In genomic region chr16:13255855-13256635, GRCm38 (mm10) we compare ENCODE assay signal across 8 mouse cellular contexts. TPM values are rescaled to one million over a fixed set of nuclear protein-coding genes. Genes with fewer than 3 reads are reported as not detected.
A peak's percentile ranks its signal among the peaks of the same experiment; 100 is the strongest.
DNase-seq lines count a peak whose midpoint lies in the region; ATAC-seq and TF ChIP-seq lines count a peak whose summit lies in the region.

Mrtfb (plus strand) TSS chr16:13256481.

- peak within 1 kb of the TSS; percentile 95 for H3K9ac ChIP-seq in kidney, embryonic 14.5 days (ENCODE audit: low read depth, low read length)
- peak within 1 kb of the TSS; percentile 86 for H3K9ac ChIP-seq in limb, embryonic 15.5 days
- peak within 1 kb of the TSS; percentile 81 for H3K9ac ChIP-seq in midbrain, postnatal 0 days (replicated peaks; ENCODE audit: low read length, poor library complexity, severe bottlenecking)

- peak within 1 kb of the TSS; percentile 65 for H3K4me2 ChIP-seq in kidney, embryonic 14.5 days (replicated peaks; ENCODE audit: low read depth, low read length)
- H3K4me2 ChIP-seq in limb, embryonic 15.5 days = peak within 1 kb of the TSS; percentile 78
- H3K4me2 ChIP-seq in midbrain, postnatal 0 days (ENCODE audit: low read depth, low read length, poor library complexity, severe bottlenecking) = peak within 1 kb of the TSS; percentile 90

- peak within 1 kb of the TSS; percentile 85 for H3ac ChIP-seq in C2C12 (ENCODE audit: control insufficient read depth, insufficient read length, low read depth)

- no peaks in the 10 kb centered on the region for H3K9me3 ChIP-seq in heart, embryonic 10.5 days
- no peaks in the 10 kb centered on the region for H3K9me3 ChIP-seq in kidney, embryonic 14.5 days (ENCODE audit: control insufficient read depth, low read length)
- H3K9me3 ChIP-seq in limb, embryonic 15.5 days = no peaks in the 10 kb centered on the region
- H3K9me3 ChIP-seq in midbrain, postnatal 0 days (ENCODE audit: low read length) = no peaks in the 10 kb centered on the region

- peak; percentile 94 for DNase-seq in brain, adult 2 months (ENCODE audit: low read depth, low spot score)
- DNase-seq in heart, embryonic 10.5 days (ENCODE audit: low spot score) = peak; percentile 91
- DNase-seq in midbrain, postnatal 0 days (ENCODE audit: low spot score) = peak; percentile 83
- peak; percentile 92 to 93 for DNase-seq in spleen, postnatal 10 days (ENCODE audit: low spot score in 2 of 2)

- no peaks in the 10 kb centered on the region for H3K27me3 ChIP-seq in C2C12 (ENCODE audit: control insufficient read depth, insufficient read depth, insufficient read length)
- H3K27me3 ChIP-seq in heart, embryonic 10.5 days (ENCODE audit: insufficient read depth, poor library complexity, severe bottlenecking) = no peaks in the 10 kb centered on the region
- no peaks in the 10 kb centered on the region for H3K27me3 ChIP-seq in kidney, embryonic 14.5 days (ENCODE audit: control insufficient read depth, insufficient read depth, low read length)
- H3K27me3 ChIP-seq in limb, embryonic 15.5 days = no peaks in the 10 kb centered on the region
- no peaks in the 10 kb centered on the region for H3K27me3 ChIP-seq in midbrain, postnatal 0 days (ENCODE audit: insufficient read depth, low read length)

- TF ChIP-seq POLR2A in embryonic fibroblast, embryonic 13.5 days (IDR thresholded peaks at IDR 0.05; ENCODE audit: low read depth, low read length) = peak; percentile 69

- peaks cover 6% of the 10 kb centered on the region; the same call in 1 of the 2 replicates for H3K4me1 ChIP-seq in embryonic fibroblast, embryonic 13.5 days (ENCODE audit: control insufficient read depth, insufficient read depth, low read length)
- peaks cover 19% of the 10 kb centered on the region for H3K4me1 ChIP-seq in heart, embryonic 10.5 days
- H3K4me1 ChIP-seq in kidney, embryonic 14.5 days (ENCODE audit: control insufficient read depth, insufficient read depth, low read length) = peaks cover 14% of the 10 kb centered on the region; the same call in 1 of the 2 replicates
- peaks cover 23% of the 10 kb centered on the region for H3K4me1 ChIP-seq in limb, embryonic 15.5 days
- H3K4me1 ChIP-seq in midbrain, postnatal 0 days (ENCODE audit: insufficient read depth, low read length) = no peaks in the 10 kb centered on the region; the same call in 1 of the 2 replicates

- 2% methylated on average over 52 of the region's 56 CpGs for WGBS in heart, embryonic 10.5 days
- WGBS in kidney, embryonic 14.5 days = under 1% methylated on average over 42 of the region's 56 CpGs
- WGBS in limb, embryonic 15.5 days = under 1% methylated on average over 55 of the region's 56 CpGs
- WGBS in midbrain, postnatal 0 days = 1% methylated on average over 44 of the region's 56 CpGs

- TF ChIP-seq CTCF in C2C12 (IDR thresholded peaks at IDR 0.05; ENCODE audit: control insufficient read depth, insufficient read depth, insufficient read length) = no peak
- no peak for TF ChIP-seq CTCF in embryonic fibroblast, embryonic 13.5 days (IDR thresholded peaks at IDR 0.05; ENCODE audit: borderline replicate concordance, insufficient read depth, low read length)
- 0 out of 2 replicates have a peak, but pooled peaks have one; percentile 5 for TF ChIP-seq CTCF in midbrain, postnatal 0 days (IDR thresholded peaks at IDR 0.05)

- peaks cover 20% of the 10 kb centered on the region for H3K79me3 ChIP-seq in C2C12 (ENCODE audit: low read depth)

- H3K4me3 ChIP-seq in C2C12 (ENCODE audit: insufficient read depth, poor library complexity, severe bottlenecking) = peak within 1 kb of the TSS; percentile 60
- H3K4me3 ChIP-seq in embryonic fibroblast, embryonic 13.5 days (ENCODE audit: insufficient read depth, low read length) = peak within 1 kb of the TSS; percentile 87
- peak within 1 kb of the TSS; percentile 95 for H3K4me3 ChIP-seq in heart, embryonic 10.5 days
- H3K4me3 ChIP-seq in kidney, embryonic 14.5 days (ENCODE audit: low read length) = peak within 1 kb of the TSS; percentile 93
- peak within 1 kb of the TSS; percentile 83 for H3K4me3 ChIP-seq in limb, embryonic 15.5 days
- H3K4me3 ChIP-seq in midbrain, postnatal 0 days (ENCODE audit: low read depth, low read length) = peak within 1 kb of the TSS; percentile 83

- peak; percentile 88 for ATAC-seq in kidney, embryonic 14.5 days (ENCODE audit: low FRiP score, low TSS enrichment)
- peak; percentile 87 for ATAC-seq in limb, embryonic 15.5 days (ENCODE audit: insufficient number of reproducible peaks, low FRiP score, low TSS enrichment, low read depth)
- ATAC-seq in midbrain, postnatal 0 days (ENCODE audit: low FRiP score) = peak; percentile 94

- H3K27ac ChIP-seq in embryonic fibroblast, embryonic 13.5 days (ENCODE audit: insufficient read depth, low read length) = no peak within 1 kb of the TSS
- H3K27ac ChIP-seq in heart, embryonic 10.5 days = peak within 1 kb of the TSS; percentile 99
- H3K27ac ChIP-seq in kidney, embryonic 14.5 days (ENCODE audit: low read depth, low read length) = peak within 1 kb of the TSS; percentile 85
- H3K27ac ChIP-seq in limb, embryonic 15.5 days = peak within 1 kb of the TSS; percentile 91
- peak within 1 kb of the TSS; percentile 92 for H3K27ac ChIP-seq in midbrain, postnatal 0 days (ENCODE audit: low read depth, low read length)

- H3K36me3 ChIP-seq in C2C12 (ENCODE audit: control insufficient read depth, insufficient read depth) = no peaks in the 10 kb centered on the region
- H3K36me3 ChIP-seq in heart, embryonic 10.5 days = 0 out of 2 replicates have a peak, but pooled peaks cover 2% of the 10 kb centered on the region
- H3K36me3 ChIP-seq in kidney, embryonic 14.5 days (ENCODE audit: control insufficient read depth, insufficient read depth, low read length) = no peaks in the 10 kb centered on the region
- no peaks in the 10 kb centered on the region for H3K36me3 ChIP-seq in limb, embryonic 15.5 days
- H3K36me3 ChIP-seq in midbrain, postnatal 0 days (ENCODE audit: insufficient read depth, low read length) = no peaks in the 10 kb centered on the region

- H3K79me2 ChIP-seq in C2C12 (ENCODE audit: control insufficient read depth, insufficient read depth) = peaks cover 40% of the 10 kb centered on the region

TF ChIP-seq in C2C12, 6 proteins besides CTCF, POLR2A, EP300 and RAD21:
- no peak for TF ChIP-seq MYOG (IDR thresholded peaks at IDR 0.05; ENCODE audit: control insufficient read depth, extremely low read depth, insufficient read length)
- TF ChIP-seq CEBPB (IDR thresholded peaks at IDR 0.05; ENCODE audit: low read depth) = no peak
- no peak for TF ChIP-seq FOSL1 (IDR thresholded peaks at IDR 0.05; ENCODE audit: insufficient read depth, low read length, poor library complexity, severe bottlenecking)
- TF ChIP-seq MYOD1 (IDR thresholded peaks at IDR 0.05; ENCODE audit: control insufficient read depth, insufficient read length, low read depth) = no peak
- TF ChIP-seq MAX (IDR thresholded peaks at IDR 0.05) = no peak
- no peak for TF ChIP-seq USF1 (IDR thresholded peaks at IDR 0.05; ENCODE audit: low read depth)

RNA-seq across cellular contexts. Expression of gene Mrtfb, which starts in this region (rescaled TPM):
- 6.6 TPM for polyA plus RNA-seq in C2C12 (2012; fragmentation: generic; extraction: Trizol)
- 25.2 and 25.8 TPM in 2 replicates for polyA plus RNA-seq in embryonic fibroblast, embryonic 13.5 days (2011; ENCODE audit: insufficient read length, low read depth, missing spikeins)
- polyA plus RNA-seq in heart, embryonic 10.5 days (2016; fragmentation: Nextera tagmentation; extraction: Ambion mirVana) = 13.7 and 20.4 TPM in 2 replicates
- 30.1 and 33.8 TPM in 2 replicates for polyA plus RNA-seq in kidney, embryonic 14.5 days (2014; fragmentation: Nextera tagmentation; extraction: Ambion mirVana)
- polyA plus RNA-seq in limb, embryonic 15.5 days (2015; fragmentation: Nextera tagmentation; extraction: Ambion mirVana) = 20.2 and 21.9 TPM in 2 replicates
- 24.1 and 24.2 TPM in 2 replicates for total RNA-seq in midbrain, postnatal 0 days (2014; rRNA removed)
- 13.8 TPM in 2 replicates for polyA plus RNA-seq in midbrain, postnatal 0 days (2015; fragmentation: Nextera tagmentation; extraction: Ambion mirVana)
